Mouse (Mus musculus): ENCODE data around the gene Cdon. TPM values are rescaled to one million over a fixed set of nuclear protein-coding genes. Genes with fewer than 3 reads are reported as not detected.

Gene Cdon
- total RNA-seq, 1 experiment from 2014 or later: 22.1 TPM

DNA sequence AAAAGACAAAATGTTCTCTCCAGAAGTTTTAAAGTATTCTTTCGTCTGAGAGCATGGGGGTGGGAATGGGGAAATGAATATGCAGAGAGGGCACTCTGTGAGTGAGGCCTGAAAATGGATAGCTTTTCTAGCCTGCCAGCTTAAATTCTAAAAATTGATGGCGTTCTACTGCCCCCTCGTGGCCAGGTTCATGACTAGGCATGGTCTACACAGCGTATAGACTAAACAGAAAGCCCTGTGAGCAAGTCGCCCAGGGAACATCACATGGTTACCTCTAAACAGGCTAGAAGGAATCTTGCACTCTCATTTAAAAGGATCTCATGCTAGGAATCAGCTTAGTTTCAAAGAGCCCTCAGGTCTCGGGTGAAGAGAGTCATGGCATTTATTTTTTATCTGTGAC lies 120.6 kb downstream of the Cdon start:
- DNase-seq: peak; percentile 87

DNA sequence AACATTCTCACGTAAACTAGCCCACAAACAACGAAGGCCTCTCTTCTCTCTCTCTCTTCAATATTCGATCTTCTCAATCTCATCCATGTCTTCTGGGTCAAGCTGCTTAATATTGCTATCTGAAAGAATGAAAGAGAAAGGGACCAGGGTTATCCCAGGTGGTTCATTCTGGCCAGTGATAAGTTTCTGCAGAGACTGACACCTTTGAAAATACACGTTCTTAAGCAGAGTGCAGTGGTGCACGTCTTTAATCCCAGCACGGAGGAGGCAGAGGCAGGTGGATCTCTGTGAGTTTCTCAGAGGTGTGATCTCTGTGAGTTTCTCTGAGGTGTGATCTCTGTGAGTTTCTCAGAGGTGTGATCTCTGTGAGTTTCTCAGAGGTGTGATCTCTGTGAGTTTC lies 121.0 kb downstream of the Cdon start:
- no peak for DNase-seq

DNA sequence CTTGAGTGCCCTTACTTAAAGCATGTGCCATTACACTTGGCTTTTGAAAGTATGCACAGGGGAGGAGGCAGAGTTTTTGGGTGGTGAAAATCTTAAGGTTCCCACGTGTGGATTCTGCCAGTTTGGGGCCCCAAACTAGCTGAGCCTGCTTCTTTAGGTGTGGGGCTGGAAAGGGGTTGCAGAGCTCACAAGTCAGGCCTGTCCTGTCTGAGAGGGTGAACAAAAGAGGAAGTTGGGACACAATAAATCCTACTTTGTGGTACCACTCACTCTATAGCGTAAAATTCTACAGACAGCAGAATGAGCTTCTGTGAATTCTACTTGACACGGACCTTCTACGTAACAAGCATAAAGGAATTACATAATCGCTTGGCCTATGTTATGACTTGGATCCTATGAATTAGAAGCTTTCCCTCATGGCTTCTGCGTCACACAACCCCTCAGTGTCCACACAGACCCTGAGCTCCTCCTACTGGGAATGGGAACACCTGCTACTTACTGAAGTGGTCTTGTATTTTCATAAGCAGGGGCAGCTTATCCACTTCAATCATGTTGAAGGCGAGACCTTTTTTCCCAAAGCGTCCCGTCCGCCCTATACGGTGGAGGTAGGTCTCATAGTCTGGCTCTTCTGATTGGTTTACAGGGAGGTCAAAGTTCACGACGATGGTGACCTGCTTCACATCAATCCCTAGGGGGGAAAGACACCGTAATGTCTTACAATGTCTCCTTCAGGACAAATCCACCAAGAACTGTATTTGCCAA lies 122.4 kb downstream of the Cdon start:
- DNase-seq: no peak

GRCm38 (mm10) chr9:35544666-35545065 lies 123.7 kb downstream of the Cdon start:
- DNase-seq: no peak

DNA sequence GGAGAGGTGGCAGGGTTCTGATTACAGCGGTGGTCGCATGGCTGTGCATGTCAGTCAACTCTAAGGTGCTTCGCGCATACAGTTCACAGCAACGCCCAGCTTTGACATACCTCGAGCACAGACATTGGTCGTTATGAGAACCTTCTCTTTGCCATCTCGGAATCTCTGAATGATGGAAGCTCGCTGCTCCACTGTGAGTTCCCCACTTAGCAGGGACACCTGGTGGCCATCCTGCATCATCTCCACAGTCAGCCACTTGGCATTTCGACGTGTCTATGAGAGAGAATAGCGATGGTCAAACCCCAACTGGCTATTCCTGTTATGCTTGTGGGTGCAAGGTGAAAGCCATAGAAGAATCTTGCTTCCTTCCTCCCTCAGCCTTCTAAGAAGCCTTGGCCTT lies 124.8 kb downstream of the Cdon start:
- no peak for DNase-seq

GRCm38 (mm10) chr9:35546745-35547144 lies 125.8 kb downstream of the Cdon start:
- no peak for DNase-seq

DNA sequence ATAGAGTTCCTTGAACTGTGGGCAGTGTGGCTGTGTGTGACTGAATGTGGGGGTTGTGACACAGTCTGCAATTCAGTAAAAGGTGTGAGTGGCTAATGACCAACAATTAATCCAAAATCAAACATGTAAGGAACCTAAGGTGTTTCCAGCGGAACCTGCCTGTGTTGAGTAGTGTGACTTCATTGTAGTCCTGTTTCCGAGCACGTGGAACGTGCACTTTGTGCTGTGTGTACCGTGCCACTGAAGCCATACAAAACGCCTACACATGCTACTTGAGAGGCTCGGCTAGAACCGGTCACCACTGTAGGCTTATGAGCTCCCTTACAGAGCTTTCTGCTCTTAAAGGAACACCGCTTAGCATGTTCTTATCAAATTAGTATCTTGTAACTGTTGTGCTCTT lies 127.5 kb downstream of the Cdon start:
- no peak for DNase-seq

DNA sequence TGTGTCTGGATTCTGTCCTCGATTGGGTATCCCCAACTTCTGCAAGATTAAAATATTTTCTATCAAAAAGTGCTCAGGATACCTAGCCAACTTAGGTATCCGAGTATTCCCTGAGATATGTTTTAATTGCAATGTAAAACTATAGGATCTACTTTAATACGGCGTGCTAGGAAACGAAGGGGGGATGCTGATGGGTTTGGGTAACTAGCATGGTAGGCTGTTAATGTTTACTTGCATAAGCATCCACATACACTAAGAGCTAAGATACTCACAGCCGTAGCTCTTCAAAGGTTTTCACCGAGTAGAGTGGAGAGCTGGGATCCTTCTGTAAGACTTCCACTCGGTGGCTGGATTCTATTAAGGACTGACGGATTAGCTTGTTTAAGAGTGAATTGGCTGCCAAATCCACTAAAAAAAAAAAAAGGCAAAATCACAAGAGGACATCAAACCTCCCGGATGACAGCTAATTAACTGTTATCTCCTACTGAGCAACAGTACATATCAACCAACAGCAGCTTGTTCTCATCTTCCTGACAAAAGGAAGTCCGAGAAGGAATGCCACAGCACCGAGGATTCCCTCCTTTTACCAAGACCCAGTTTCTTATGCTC lies 135.7 kb downstream of the Cdon start:
- DNase-seq: no peak

Other genes starting within 250 kb of the Cdon start
- gene Dcps, start 245.1 kb upstream of the Cdon start, total RNA-seq (2021): 23.2 and 25.2 TPM in 2 replicates
- 118 and 121 TPM in 2 replicates for gene Srpr, start 221.0 kb upstream of the Cdon start, total RNA-seq (2021)
- gene Tirap, start 220.8 kb upstream of the Cdon start, total RNA-seq (2021): 5.9 and 7.3 TPM in 2 replicates
- 78.2 and 82.8 TPM in 2 replicates for gene Foxred1, start 210.1 kb upstream of the Cdon start, total RNA-seq (2021)
- gene Fam118b, start 153.3 kb upstream of the Cdon start, total RNA-seq (2021): 10.3 and 12.4 TPM in 2 replicates
- 14.9 and 15.6 TPM in 2 replicates for gene Rpusd4, start 153.3 kb upstream of the Cdon start, total RNA-seq (2021)
- gene Gm1113, start 97.1 kb downstream of the Cdon start, total RNA-seq (2021): not detected in 2 replicates
- gene Ddx25, start 137.4 kb downstream of the Cdon start, total RNA-seq (2021): 0.67 and 0.68 TPM in 2 replicates
- 14.1 and 16.3 TPM in 2 replicates for gene Pus3, start 137.5 kb downstream of the Cdon start, total RNA-seq (2021)
- gene Pate2, start 149.2 kb downstream of the Cdon start, total RNA-seq (2021): 0.26 TPM in 1 of 2 replicates, not detected in the other
- gene Hyls1, start 149.3 kb downstream of the Cdon start, total RNA-seq (2021): 4.2 and 5.4 TPM in 2 replicates
- not detected in 2 replicates for gene Pate4, start 190.8 kb downstream of the Cdon start, total RNA-seq (2021)
- not detected in 2 replicates for gene Pate3, start 227.1 kb downstream of the Cdon start, total RNA-seq (2021)

Measured in adrenal gland, postnatal 14 days (tissue).